Mouse (Mus musculus) liver, postnatal 0 days (tissue): ENCODE measurements at regions not wholly inside any gene's neighbourhood (a gene's known extent, or its start where the extent isn't known, plus 50 kb on each side); places are given as distances from the start of the nearest gene placed in this dataset.

Experiments
- CTCF ChIP-seq: sonication (generic); IDR thresholded peaks from 2 replicates; pipeline ENCODE4 v1.5.1; 2016; ENCODE audit warnings: antibody characterized with exemption, low read depth
- EP300 ChIP-seq: IDR thresholded peaks from 2 replicates; pipeline ENCODE4 v1.6.1; 2016; ENCODE audit warnings: antibody characterized with exemption, low read depth, mild to moderate bottlenecking

- TF ChIP-seq CTCF, result no peak
- TF ChIP-seq EP300, result no peak
Measured at GRCm38 (mm10) chr5:100227888-100228287, 68.3 kb upstream of the Tmem150c start.
